Mouse (Mus musculus): ENCODE measurements at regions not wholly inside any gene's neighbourhood (a gene's known extent, or its start where the extent isn't known, plus 50 kb on each side); places are given as distances from the start of the nearest gene placed in this dataset.
A peak's percentile ranks its signal among the peaks of the same experiment; 100 is the strongest.

DNA sequence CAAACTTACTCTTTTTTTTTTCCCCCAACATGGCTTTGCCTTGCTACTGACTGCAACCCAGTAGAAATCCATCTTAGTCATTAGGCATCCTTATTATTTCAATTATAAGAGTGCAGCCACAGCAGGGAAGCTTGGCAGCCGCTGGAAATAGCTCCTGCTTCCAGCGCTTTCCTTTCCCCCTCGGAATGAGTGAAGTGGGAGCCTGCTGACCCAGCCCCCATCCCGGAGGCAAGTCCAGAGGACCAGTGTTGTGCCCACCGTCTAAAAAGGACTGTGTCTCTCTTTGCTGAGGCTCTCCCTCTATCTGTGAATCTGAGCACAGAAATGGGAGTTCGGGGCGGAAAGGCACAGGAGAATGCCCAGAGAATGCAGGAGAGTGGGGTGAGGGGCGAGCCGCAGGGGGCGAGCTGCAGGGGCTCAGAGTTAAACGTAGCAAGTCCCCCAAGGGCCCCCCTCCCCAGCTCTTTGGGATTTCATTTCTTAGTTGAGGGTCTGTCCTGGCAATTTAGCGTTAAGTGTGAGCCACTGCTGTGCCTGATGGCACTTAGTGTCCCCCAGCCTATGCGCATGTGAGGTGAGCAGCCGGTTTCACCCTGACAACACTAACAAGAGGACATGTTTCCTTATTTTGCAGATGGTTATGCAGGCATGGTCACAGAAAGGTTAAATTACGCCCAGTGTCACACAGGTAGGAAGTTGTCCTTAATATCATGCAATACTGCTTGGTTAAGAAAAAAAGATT lies 117.4 kb upstream of the Arid2 start:
- Histone ChIP-seq H3K36me3 (no peaks in the 10 kb centered on the region), H3K9me3 (no peaks in the 10 kb centered on the region), H3K27ac (no peak overlapping the region)

DNA sequence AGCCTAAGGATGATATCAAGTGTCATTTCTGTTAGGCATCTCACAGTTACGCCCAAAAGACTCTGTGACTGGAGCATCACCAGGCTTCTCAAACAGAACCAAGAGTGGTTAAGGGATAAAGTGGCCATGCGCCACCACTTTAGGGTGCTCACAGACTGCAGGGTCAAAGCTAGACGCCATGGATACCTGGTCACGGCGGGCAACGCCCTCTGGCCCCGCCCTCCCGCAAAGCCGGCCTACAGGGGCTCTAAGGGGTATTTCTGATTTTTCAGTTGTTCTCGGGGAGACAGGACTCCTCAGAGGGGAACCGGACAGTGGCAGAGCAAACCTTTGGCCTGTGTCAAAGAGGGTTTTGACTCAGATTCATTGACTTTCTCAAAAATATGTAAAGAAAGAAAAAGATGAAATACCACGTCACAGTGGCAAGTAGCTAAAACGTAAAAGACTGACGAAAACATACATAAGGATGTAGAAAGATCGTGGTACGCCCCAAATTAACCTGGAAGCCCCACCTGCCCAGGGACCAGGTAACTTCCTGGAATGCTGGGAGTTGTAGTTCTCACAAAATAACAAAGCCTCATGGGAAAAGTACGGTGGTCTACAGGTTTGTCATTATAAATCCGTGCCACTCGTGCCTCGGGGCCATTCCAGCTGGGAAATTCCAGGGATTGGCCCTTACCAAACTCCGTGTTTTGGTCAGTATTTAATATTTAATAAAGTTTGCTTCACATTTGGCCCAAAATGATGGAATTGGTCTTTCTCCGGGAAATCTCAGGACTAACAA lies 116.1 kb upstream of the Arid2 start:
- ATAC-seq (ENCODE audit: insufficient number of reproducible peaks, insufficient read depth, low FRiP score, low TSS enrichment) = no peak
- Histone ChIP-seq H3K4me3 (peak overlapping the region; percentile 27), H3K4me1 (peaks cover 3% of the 10 kb centered on the region; the same call in 1 of the 2 replicates), H3K27me3 (peaks cover 12% of the 10 kb centered on the region), H3K4me2 (replicated peaks) (peak overlapping the region; percentile 48), H3K27ac (no peak overlapping the region), H3K36me3 (no peaks in the 10 kb centered on the region), H3K9ac (no peak overlapping the region), H3K9me3 (no peaks in the 10 kb centered on the region)
- WGBS = 8% methylated on average over 22 of the region's 22 CpGs

More for the DNA sequence above, 117.4 kb upstream of the Arid2 start:
- 10% methylated on average over 15 of the region's 15 CpGs for WGBS
- peak overlapping the region; percentile 13; the same call in 1 of the 2 replicates for H3K4me3 ChIP-seq
- H3K4me1 ChIP-seq = peaks cover 3% of the 10 kb centered on the region; the same call in 1 of the 2 replicates
- peak overlapping the region; percentile 44 for H3K4me2 ChIP-seq (replicated peaks)
- peaks cover 12% of the 10 kb centered on the region for H3K27me3 ChIP-seq
- H3K9ac ChIP-seq = no peak overlapping the region
- no peak for ATAC-seq (ENCODE audit: insufficient number of reproducible peaks, insufficient read depth, low FRiP score, low TSS enrichment)

DNA sequence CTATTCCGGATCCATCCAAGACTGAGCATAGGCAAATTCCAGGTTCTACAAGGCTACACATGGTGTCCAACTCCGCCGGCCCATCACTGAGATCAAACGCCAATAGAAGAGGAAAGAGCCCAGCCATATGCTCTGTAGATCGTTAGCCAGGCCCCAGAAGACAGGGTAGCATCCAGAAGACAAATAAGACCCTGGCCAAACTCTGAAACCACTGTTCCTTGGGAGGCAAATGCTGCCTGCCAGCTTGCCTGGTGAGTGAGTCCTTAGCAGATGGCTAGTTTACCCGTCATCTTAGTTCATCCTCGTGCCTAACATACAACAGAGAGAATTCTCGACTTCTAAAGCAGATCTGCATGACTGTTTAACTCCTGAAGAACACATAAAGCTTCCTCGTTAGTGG lies 109.4 kb upstream of the Arid2 start:
- no peak overlapping the region for H3K9ac ChIP-seq
- 74% methylated on average over 9 of the region's 9 CpGs for WGBS
- H3K27me3 ChIP-seq = no peaks in the 10 kb centered on the region
- H3K36me3 ChIP-seq = no peaks in the 10 kb centered on the region
- ATAC-seq (ENCODE audit: insufficient number of reproducible peaks, insufficient read depth, low FRiP score, low TSS enrichment) = no peak
- H3K9me3 ChIP-seq = no peaks in the 10 kb centered on the region
- no peak overlapping the region for H3K4me2 ChIP-seq (replicated peaks)
- H3K27ac ChIP-seq = no peak overlapping the region
- no peaks in the 10 kb centered on the region; the same call in 1 of the 2 replicates for H3K4me1 ChIP-seq
- H3K4me3 ChIP-seq = no peak overlapping the region

DNA sequence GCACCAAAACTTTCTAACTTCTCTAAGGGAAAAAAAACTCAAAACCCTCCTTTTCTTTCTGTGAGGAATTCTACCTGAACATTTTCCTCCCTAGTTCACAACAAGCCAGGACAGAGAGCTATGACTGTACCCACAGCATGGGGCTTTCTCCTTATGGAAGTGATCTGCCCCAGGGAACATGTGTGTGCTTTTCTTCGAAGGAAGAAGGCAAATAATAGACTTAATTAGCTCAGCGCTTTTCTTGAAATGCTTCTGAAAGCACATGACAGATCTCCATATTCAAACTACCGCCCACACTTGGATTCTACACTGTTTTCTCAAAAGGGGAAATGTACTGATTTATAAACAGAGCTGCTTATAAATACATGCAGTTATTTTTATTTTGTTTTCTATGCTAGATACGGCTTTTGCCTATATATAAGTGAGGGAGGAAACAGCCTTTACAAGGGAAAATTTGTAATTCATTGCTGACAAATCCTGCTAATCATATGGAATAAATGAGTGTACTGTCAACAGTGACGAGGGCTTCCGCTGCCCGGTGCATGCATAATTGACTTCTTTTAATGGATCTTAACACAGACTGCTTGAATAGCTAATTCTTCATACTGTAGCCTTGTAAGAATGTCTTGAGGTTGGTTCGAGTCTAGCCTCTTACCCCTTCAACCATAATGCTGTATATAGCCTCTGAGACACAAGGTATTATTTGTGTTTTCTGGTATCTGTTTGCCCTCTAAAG lies 108.8 kb upstream of the Arid2 start:
- H3K27me3 ChIP-seq = no peaks in the 10 kb centered on the region
- H3K4me1 ChIP-seq = no peaks in the 10 kb centered on the region; the same call in 1 of the 2 replicates
- H3K9me3 ChIP-seq = no peaks in the 10 kb centered on the region
- no peak for ATAC-seq (ENCODE audit: insufficient number of reproducible peaks, insufficient read depth, low FRiP score, low TSS enrichment)
- H3K36me3 ChIP-seq = no peaks in the 10 kb centered on the region
- H3K9ac ChIP-seq = no peak overlapping the region
- H3K4me3 ChIP-seq = no peak overlapping the region
- H3K4me2 ChIP-seq (replicated peaks) = no peak overlapping the region
- no peak overlapping the region for H3K27ac ChIP-seq
- WGBS = 71% methylated on average over 8 of the region's 8 CpGs

DNA sequence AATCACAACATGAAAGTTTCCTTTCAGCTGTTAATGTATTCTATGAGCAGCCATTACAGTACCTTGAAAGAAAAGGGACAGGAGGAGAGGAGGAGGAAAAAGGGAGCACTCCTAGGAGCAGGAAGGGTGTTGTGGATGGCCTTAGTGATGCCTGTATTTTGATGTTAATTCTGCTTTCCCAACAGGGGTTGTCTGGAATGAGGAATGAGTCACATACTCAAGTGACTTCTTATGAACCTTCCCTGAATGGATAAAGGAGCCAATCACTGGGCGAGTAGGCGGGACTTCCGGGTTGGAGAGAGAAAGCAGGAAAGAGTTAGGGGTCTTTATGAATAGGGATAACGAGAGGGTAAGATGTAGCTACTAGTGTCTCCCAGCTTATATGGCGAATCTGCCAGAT lies 107.8 kb upstream of the Arid2 start:
- Histone ChIP-seq H3K9me3 (no peaks in the 10 kb centered on the region), H3K4me1 (no peaks in the 10 kb centered on the region), H3K36me3 (no peaks in the 10 kb centered on the region), H3K9ac (no peak overlapping the region), H3K4me2 (replicated peaks) (no peak overlapping the region), H3K27me3 (no peaks in the 10 kb centered on the region), H3K27ac (no peak overlapping the region), H3K4me3 (no peak overlapping the region)
- no peak for ATAC-seq (ENCODE audit: insufficient number of reproducible peaks, insufficient read depth, low FRiP score, low TSS enrichment)
- 82% methylated on average over 5 of the region's 5 CpGs for WGBS

DNA sequence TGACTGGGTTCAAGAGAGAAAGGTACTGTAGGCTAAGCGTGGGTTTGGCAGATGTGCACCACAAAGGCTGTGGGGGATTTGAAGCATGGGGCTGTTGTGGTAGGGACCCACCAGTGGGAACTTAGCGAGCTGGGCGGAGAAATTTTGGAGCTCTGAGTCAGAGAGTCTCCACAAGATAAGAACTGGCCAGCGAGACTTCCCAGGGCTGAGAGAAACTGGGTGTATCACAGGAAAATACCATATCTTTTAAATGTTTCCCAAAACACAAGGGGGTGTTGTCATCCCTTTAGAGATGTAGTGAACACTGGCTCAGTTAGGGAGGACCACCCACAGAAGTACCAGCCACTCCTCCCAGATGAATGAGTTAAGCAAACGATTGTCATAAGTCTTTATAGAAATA lies 107.3 kb upstream of the Arid2 start:
- Histone ChIP-seq H3K27me3 (no peaks in the 10 kb centered on the region), H3K9ac (no peak overlapping the region), H3K36me3 (no peaks in the 10 kb centered on the region), H3K9me3 (no peaks in the 10 kb centered on the region), H3K4me2 (replicated peaks) (no peak overlapping the region), H3K4me3 (no peak overlapping the region), H3K4me1 (no peaks in the 10 kb centered on the region), H3K27ac (no peak overlapping the region)
- no peak for ATAC-seq (ENCODE audit: insufficient number of reproducible peaks, insufficient read depth, low FRiP score, low TSS enrichment)
- whole genome bisulfite sequencing = 84% methylated on average over 5 of the region's 5 CpGs

DNA sequence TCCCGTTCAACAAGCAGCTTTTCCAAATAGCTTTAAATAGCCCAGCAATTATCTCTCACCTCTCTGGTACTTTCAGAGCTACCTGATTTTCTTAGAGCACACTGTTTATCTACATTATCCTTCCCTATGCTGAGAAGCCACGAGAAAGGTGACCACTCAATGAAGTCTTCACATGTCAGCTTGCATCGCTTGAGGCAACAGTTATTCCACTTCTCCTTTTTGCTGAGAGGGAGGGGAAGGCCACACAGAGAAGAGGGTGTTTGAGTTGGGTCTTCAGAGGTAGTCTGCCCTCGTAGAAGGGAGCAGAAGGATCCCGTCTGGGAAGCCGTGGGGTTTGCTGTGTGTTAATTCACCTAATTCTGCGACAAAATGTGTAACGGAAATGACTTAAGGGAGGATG lies 106.3 kb upstream of the Arid2 start:
- no peak for ATAC-seq (ENCODE audit: insufficient number of reproducible peaks, insufficient read depth, low FRiP score, low TSS enrichment)
- Histone ChIP-seq H3K27ac (no peak overlapping the region), H3K4me1 (peaks cover 7% of the 10 kb centered on the region; the same call in 1 of the 2 replicates), H3K36me3 (no peaks in the 10 kb centered on the region), H3K4me2 (replicated peaks) (no peak overlapping the region), H3K9ac (no peak overlapping the region), H3K9me3 (no peaks in the 10 kb centered on the region), H3K27me3 (no peaks in the 10 kb centered on the region), H3K4me3 (no peak overlapping the region)
- 81% methylated on average over 8 of the region's 8 CpGs for WGBS

DNA sequence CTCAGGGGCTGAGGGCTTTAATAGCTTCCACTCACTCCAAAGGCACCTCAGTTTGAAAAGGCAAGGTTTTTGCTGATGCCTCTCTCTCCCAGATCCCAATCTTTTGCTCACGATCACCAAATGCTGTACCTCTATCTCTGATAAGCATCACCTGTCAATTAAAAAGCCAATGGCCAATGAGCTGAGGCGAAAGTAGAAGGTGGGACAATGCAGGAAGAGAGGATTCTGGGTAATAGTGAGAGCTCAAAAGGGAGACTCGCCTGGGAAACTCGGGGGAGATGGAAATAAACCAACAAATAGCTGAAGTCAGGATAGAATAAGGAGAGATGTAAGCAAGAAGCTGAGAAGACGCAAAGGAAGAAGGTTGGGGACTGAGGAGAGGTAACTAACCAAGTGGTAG lies 105.0 kb upstream of the Arid2 start:
- Histone ChIP-seq H3K4me2 (replicated peaks) (no peak overlapping the region), H3K4me1 (peaks cover 9% of the 10 kb centered on the region; the same call in 1 of the 2 replicates), H3K27ac (no peak overlapping the region), H3K4me3 (no peak overlapping the region), H3K27me3 (no peaks in the 10 kb centered on the region), H3K36me3 (no peaks in the 10 kb centered on the region), H3K9ac (no peak overlapping the region), H3K9me3 (no peaks in the 10 kb centered on the region)
- WGBS = 84% methylated on average over 5 of the region's 5 CpGs
- ATAC-seq (ENCODE audit: insufficient number of reproducible peaks, insufficient read depth, low FRiP score, low TSS enrichment) = no peak

DNA sequence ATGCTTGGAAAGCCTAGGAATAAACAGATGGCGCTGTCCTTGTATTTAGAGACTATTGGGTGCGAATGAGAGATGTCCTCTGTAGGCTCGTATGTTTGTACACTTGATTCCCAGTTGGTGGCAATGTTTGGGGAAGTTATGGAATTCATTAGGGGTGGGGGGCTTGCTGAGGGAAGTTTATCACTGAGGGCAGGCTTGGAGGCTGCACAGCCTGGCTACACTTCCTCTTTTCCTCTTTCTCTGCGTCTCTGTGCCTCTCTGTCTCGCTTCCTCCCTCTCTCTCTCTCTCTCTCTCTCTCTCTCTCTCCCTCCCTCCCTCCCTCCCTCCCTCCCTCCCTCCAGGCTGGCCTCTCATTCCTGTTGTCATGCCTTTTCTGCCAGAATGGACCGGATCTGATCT lies 104.2 kb upstream of the Arid2 start:
- no peak for ATAC-seq (ENCODE audit: insufficient number of reproducible peaks, insufficient read depth, low FRiP score, low TSS enrichment)
- Histone ChIP-seq H3K27me3 (no peaks in the 10 kb centered on the region), H3K36me3 (no peaks in the 10 kb centered on the region), H3K4me3 (no peak overlapping the region), H3K9ac (no peak overlapping the region), H3K27ac (no peak overlapping the region), H3K4me2 (replicated peaks) (no peak overlapping the region), H3K9me3 (no peaks in the 10 kb centered on the region), H3K4me1 (peaks cover 9% of the 10 kb centered on the region; the same call in 1 of the 2 replicates)
- 73% methylated on average over 4 of the region's 6 CpGs for WGBS

DNA sequence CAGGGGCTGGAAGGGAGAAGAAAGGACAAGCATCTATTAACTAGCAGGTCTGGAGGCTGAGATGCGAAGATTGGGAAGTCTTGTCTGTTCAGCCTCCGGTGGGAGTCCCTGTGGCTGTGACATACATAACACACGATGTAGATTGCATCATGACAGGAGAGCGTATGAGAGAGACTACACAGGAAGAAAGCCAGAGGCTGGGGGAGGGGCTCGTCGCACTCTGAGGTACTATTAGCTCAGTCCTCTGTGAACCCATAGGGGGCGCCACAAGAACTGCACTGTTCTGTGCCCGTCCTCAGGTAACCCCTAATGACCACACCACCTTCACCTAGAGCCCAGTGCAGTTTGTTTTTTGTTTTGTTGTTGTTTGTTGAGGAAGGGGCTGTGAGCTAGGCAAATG lies 102.7 kb upstream of the Arid2 start:
- ATAC-seq (ENCODE audit: insufficient number of reproducible peaks, insufficient read depth, low FRiP score, low TSS enrichment) = no peak
- H3K36me3 ChIP-seq = no peaks in the 10 kb centered on the region
- H3K9ac ChIP-seq = no peak overlapping the region
- H3K4me2 ChIP-seq (replicated peaks) = no peak overlapping the region
- no peak overlapping the region for H3K27ac ChIP-seq
- H3K9me3 ChIP-seq = no peaks in the 10 kb centered on the region
- no peaks in the 10 kb centered on the region for H3K27me3 ChIP-seq
- H3K4me3 ChIP-seq = no peak overlapping the region
- H3K4me1 ChIP-seq = peaks cover 9% of the 10 kb centered on the region; the same call in 1 of the 2 replicates
- 62% methylated on average over 8 of the region's 8 CpGs for WGBS

DNA sequence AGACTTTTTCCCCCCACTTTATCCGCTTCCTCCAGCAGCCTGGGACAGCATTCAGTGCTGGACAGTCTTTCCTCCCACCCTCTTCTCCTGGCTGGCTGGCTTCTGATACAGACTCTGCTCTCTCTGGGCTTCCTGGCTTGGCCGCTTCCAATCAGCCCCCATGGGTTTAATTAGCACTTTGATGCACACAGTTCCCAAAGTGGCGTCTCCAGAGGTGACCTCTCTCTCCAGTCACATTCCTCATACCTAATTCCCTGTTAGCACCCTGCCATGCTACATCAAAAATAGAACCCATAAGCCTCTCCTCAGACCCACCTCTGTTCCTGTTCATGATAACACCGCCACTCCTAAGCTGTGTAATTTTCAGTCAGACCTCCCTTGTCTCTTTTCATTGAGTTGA lies 101.9 kb upstream of the Arid2 start:
- Histone ChIP-seq H3K27me3 (no peaks in the 10 kb centered on the region), H3K4me1 (peaks cover 9% of the 10 kb centered on the region; the same call in 1 of the 2 replicates), H3K27ac (no peak overlapping the region), H3K9me3 (no peaks in the 10 kb centered on the region), H3K4me3 (no peak overlapping the region), H3K9ac (no peak overlapping the region), H3K36me3 (no peaks in the 10 kb centered on the region), H3K4me2 (replicated peaks) (no peak overlapping the region)
- 30% methylated on average over 4 of the region's 4 CpGs for WGBS
- ATAC-seq (ENCODE audit: insufficient number of reproducible peaks, insufficient read depth, low FRiP score, low TSS enrichment) = no peak

All from embryonic facial prominence, embryonic 12.5 days (tissue).